Comparison of ENCODE assay signal across 26 mouse cellular contexts in genomic region chr5:13320138-13320537, GRCm38 (mm10).
DNase-seq lines count a peak whose midpoint lies in the region; ATAC-seq lines count a peak whose summit lies in the region.
"Had no signal": no experiment of that assay in that cellular context is flagged by ENCODE, and none has a peak within 500 bp of the region (broad histone marks: within the 10 kb centered on the region; RNA-seq: fewer than 3 reads in every experiment).

No protein-coding gene starts in this region.

- H3K9me3 ChIP-seq in forebrain, embryonic 12.5 days: no peaks in the 10 kb centered on the region
- no peaks in the 10 kb centered on the region for H3K9me3 ChIP-seq in forebrain, embryonic 15.5 days
- H3K9me3 ChIP-seq in hindbrain, embryonic 12.5 days (replicated peaks): no peaks in the 10 kb centered on the region
- H3K9me3 ChIP-seq in hindbrain, embryonic 11.5 days (ENCODE audit: control insufficient read depth, low read length): no peaks in the 10 kb centered on the region
- H3K9me3 ChIP-seq: embryonic facial prominence, embryonic 13.5 days; embryonic facial prominence, embryonic 15.5 days; forebrain, embryonic 10.5 days; G1E had no signal

- peak; percentile 11; the same call in 1 of the 2 replicates for ATAC-seq in forebrain, embryonic 12.5 days (ENCODE audit: low FRiP score)
- no peak for ATAC-seq in forebrain, embryonic 15.5 days (replicated peaks)
- ATAC-seq in hindbrain, embryonic 12.5 days (ENCODE audit: low FRiP score): peak; percentile 69; the same call in 1 of the 2 replicates
- no peak for ATAC-seq in hindbrain, embryonic 11.5 days (ENCODE audit: low FRiP score)
- ATAC-seq: activated CD4-positive, CD25-positive, alpha-beta regulatory T cell, adult 4 months; CD4-positive, CD25-positive, alpha-beta regulatory T cell, adult 4 months; forebrain, embryonic 14.5 days had no signal

- no peaks in the 10 kb centered on the region for H3K4me1 ChIP-seq in forebrain, embryonic 12.5 days
- H3K4me1 ChIP-seq in forebrain, embryonic 15.5 days: no peaks in the 10 kb centered on the region
- H3K4me1 ChIP-seq in hindbrain, embryonic 12.5 days: no peaks in the 10 kb centered on the region
- no peaks in the 10 kb centered on the region for H3K4me1 ChIP-seq in hindbrain, embryonic 11.5 days (replicated peaks; ENCODE audit: control insufficient read depth, insufficient read depth, low read length)
- H3K4me1 ChIP-seq: embryonic facial prominence, embryonic 15.5 days had no signal

- DNase-seq in hindbrain, embryonic 11.5 days (ENCODE audit: low spot score): no peak
- peak; percentile 74 for DNase-seq in retina, embryonic 14.5 days (ENCODE audit: low spot score)
- DNase-seq in cerebellum, adult 8-10 months: no peak
- no peak for DNase-seq in layer of hippocampus, adult 9-11 months
- DNase-seq: adrenal gland, adult 8-10 months; adrenal gland, postnatal 14 days; adrenal gland, postnatal 36 days; B cell, adult 2 months; cerebellum, adult 11-12 months; cerebellum, adult 2 months; cerebellum, adult 9-11 months; cerebellum, postnatal 14 days; cerebellum, postnatal 36 days; embryo, embryonic 11 days had no signal

- H3K27me3 ChIP-seq in forebrain, embryonic 12.5 days: peaks cover 22% of the 10 kb centered on the region
- H3K27me3 ChIP-seq in forebrain, embryonic 15.5 days: no peaks in the 10 kb centered on the region
- no peaks in the 10 kb centered on the region for H3K27me3 ChIP-seq in hindbrain, embryonic 12.5 days
- no peaks in the 10 kb centered on the region for H3K27me3 ChIP-seq in hindbrain, embryonic 11.5 days (ENCODE audit: control insufficient read depth, insufficient read depth, low read length)
- H3K27me3 ChIP-seq: CH12.LX; embryonic facial prominence, embryonic 13.5 days; embryonic facial prominence, embryonic 15.5 days had no signal

- H3K36me3 ChIP-seq in forebrain, embryonic 12.5 days (replicated peaks): no peaks in the 10 kb centered on the region
- H3K36me3 ChIP-seq in forebrain, embryonic 15.5 days: no peaks in the 10 kb centered on the region
- H3K36me3 ChIP-seq in hindbrain, embryonic 12.5 days: no peaks in the 10 kb centered on the region
- no peaks in the 10 kb centered on the region for H3K36me3 ChIP-seq in hindbrain, embryonic 11.5 days (ENCODE audit: control insufficient read depth, insufficient read depth, low read length)
- H3K36me3 ChIP-seq: embryonic facial prominence, embryonic 13.5 days; embryonic facial prominence, embryonic 15.5 days; forebrain, embryonic 10.5 days; G1E had no signal

- H3K27ac ChIP-seq in forebrain, embryonic 12.5 days: no peak overlapping the region
- no peak overlapping the region for H3K27ac ChIP-seq in forebrain, embryonic 15.5 days (replicated peaks)
- H3K27ac ChIP-seq in hindbrain, embryonic 12.5 days: no peak overlapping the region
- no peak overlapping the region for H3K27ac ChIP-seq in hindbrain, embryonic 11.5 days (ENCODE audit: low read depth, low read length)
- H3K27ac ChIP-seq: embryonic facial prominence, embryonic 13.5 days; embryonic facial prominence, embryonic 15.5 days; forebrain, embryonic 10.5 days had no signal

- H3K9ac ChIP-seq in forebrain, embryonic 12.5 days: no peak overlapping the region
- H3K9ac ChIP-seq in forebrain, embryonic 15.5 days (replicated peaks): no peak overlapping the region
- H3K9ac ChIP-seq in hindbrain, embryonic 12.5 days: no peak overlapping the region
- H3K9ac ChIP-seq in hindbrain, embryonic 11.5 days (ENCODE audit: low read depth, low read length): no peak overlapping the region
- H3K9ac ChIP-seq: embryonic facial prominence, embryonic 13.5 days; embryonic facial prominence, embryonic 15.5 days had no signal

- no peak overlapping the region for H3K4me2 ChIP-seq in forebrain, embryonic 12.5 days
- no peak overlapping the region for H3K4me2 ChIP-seq in forebrain, embryonic 15.5 days (replicated peaks)
- H3K4me2 ChIP-seq in hindbrain, embryonic 12.5 days (replicated peaks): no peak overlapping the region
- H3K4me2 ChIP-seq in hindbrain, embryonic 11.5 days (replicated peaks; ENCODE audit: low read depth, low read length): no peak overlapping the region
- H3K4me2 ChIP-seq: embryonic facial prominence, embryonic 13.5 days; embryonic facial prominence, embryonic 15.5 days had no signal

- H3K4me3 ChIP-seq in forebrain, embryonic 12.5 days (replicated peaks): no peak overlapping the region
- H3K4me3 ChIP-seq in forebrain, embryonic 15.5 days: no peak overlapping the region
- H3K4me3 ChIP-seq in hindbrain, embryonic 12.5 days: no peak overlapping the region
- H3K4me3 ChIP-seq in hindbrain, embryonic 11.5 days (ENCODE audit: low read depth, low read length): no peak overlapping the region
- H3K4me3 ChIP-seq: embryonic facial prominence, embryonic 13.5 days; embryonic facial prominence, embryonic 15.5 days; erythroblast, embryonic 14.5 days; forebrain, embryonic 10.5 days had no signal

- 45% methylated on average over 3 of the region's 3 CpGs for WGBS in forebrain, embryonic 12.5 days
- WGBS in forebrain, embryonic 15.5 days: 41% methylated on average over 3 of the region's 3 CpGs
- 62% methylated on average over 3 of the region's 3 CpGs for WGBS in hindbrain, embryonic 12.5 days
- WGBS in hindbrain, embryonic 11.5 days: 60% methylated on average over 3 of the region's 3 CpGs

Comparison
In these comparisons a context has a peak if more than half of its experiments do, and no peak if none do; other contexts are left out.
1. ATAC-seq: peak in forebrain, embryonic 12.5 days (single experiment) and hindbrain, embryonic 12.5 days (single experiment); none in forebrain, embryonic 15.5 days (single experiment) and hindbrain, embryonic 11.5 days (single experiment).